Mouse (Mus musculus): ENCODE data around the gene Exoc6.
"Not testable (repeated sequence)": the region's sequence is repeated elsewhere in the genome, so short reads cannot be mapped to it uniquely, and the experiment has no call there.

DNA sequence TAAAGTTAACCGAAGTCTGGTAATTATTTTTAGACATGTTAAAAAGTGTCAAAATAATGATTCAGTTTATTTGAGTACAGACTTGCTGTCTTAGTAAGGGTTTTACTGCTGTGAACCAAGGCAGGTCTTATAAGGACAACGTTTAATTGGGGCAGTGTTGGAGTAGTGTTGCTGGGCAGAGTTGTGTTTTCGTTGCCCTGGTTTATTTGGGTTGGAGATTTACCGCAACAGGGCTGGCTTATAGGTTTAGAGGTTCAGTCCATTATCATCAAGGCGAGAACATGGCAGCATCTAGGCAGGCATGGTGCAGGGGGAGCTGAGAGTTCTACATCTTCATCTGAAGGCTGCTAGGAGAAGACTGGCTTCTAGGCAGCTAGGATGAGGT is 4.0 kb downstream of the Exoc6 start:
- TF ChIP-seq CTCF (IDR thresholded peaks at IDR 0.05 in 2 of 3, conservative IDR thresholded peaks at IDR 0.05 in 1 of 3; ENCODE audit: control insufficient read depth in 1 of 3, insufficient read depth in 1 of 3, low read depth in 2 of 3, low read length in 3 of 3, poor library complexity in 1 of 3, severe bottlenecking in 1 of 3); MAFK (IDR thresholded peaks at IDR 0.05; ENCODE audit: borderline replicate concordance, low read depth, low read length); POLR2A (IDR thresholded peaks at IDR 0.05; ENCODE audit: control insufficient read depth in 1 of 2, insufficient read depth in 1 of 2, low read depth in 1 of 2, low read length in 2 of 2, poor library complexity in 1 of 2); BHLHE40 (IDR thresholded peaks at IDR 0.05; ENCODE audit: borderline replicate concordance, low read depth, low read length); HCFC1 (IDR thresholded peaks at IDR 0.05; ENCODE audit: low read depth, low read length); UBTF (IDR thresholded peaks at IDR 0.05; ENCODE audit: borderline replicate concordance, insufficient read depth, low read depth, low read length): not testable (repeated sequence)
